Mouse (Mus musculus) lung, embryonic 14.5 days (tissue): ENCODE measurements around the gene Cdhr4. TPM values are rescaled to one million over a fixed set of nuclear protein-coding genes. Genes with fewer than 3 reads are reported as not detected.
A peak's percentile ranks its signal among the peaks of the same experiment; 100 is the strongest.

Experiments
- ATAC-seq: fragments of 200-750 bp; cut with Nextera tagmentation; 2 replicates; pipeline ENCODE4 v1.8.0; 2017; ENCODE audit warnings: mild to moderate bottlenecking, moderate TSS enrichment, moderate library complexity; ENCODE audit not compliant: insufficient read depth
- DNase-seq: peaks from one replicate; pipeline ENCODE4 v3.0.0-alpha.2; 2015
- H3K27ac ChIP-seq: fragments of 300-500 bp; sonication (generic); 2 replicates; pipeline ENCODE4 v1.5.1; 2014; ENCODE audit warnings: low read depth, mild to moderate bottlenecking, moderate library complexity
- H3K27me3 ChIP-seq: fragments of 300-500 bp; sonication (generic); 2 replicates; pipeline ENCODE4 v1.6.1; 2014; ENCODE audit warnings: low read length, control low read depth; ENCODE audit not compliant: insufficient read depth
- H3K36me3 ChIP-seq: fragments of 300-500 bp; sonication (generic); 2 replicates; pipeline ENCODE4 v1.6.1; 2014; ENCODE audit warnings: control low read depth; ENCODE audit not compliant: insufficient read depth
- H3K4me1 ChIP-seq: fragments of 300-500 bp; sonication (generic); 2 replicates; pipeline ENCODE4 v1.6.1; 2014; ENCODE audit warnings: antibody characterized with exemption, control low read depth; ENCODE audit not compliant: insufficient read depth
- H3K4me2 ChIP-seq: fragments of 300-500 bp; sonication (generic); 2 replicates; pipeline ENCODE4 v1.6.1; 2014; ENCODE audit warnings: mild to moderate bottlenecking
- H3K4me3 ChIP-seq: fragments of 300-500 bp; sonication (generic); 2 replicates; pipeline ENCODE4 v1.5.1; 2014; ENCODE audit warnings: low read depth, low read length
- H3K9ac ChIP-seq: fragments of 300-500 bp; sonication (generic); 2 replicates; pipeline ENCODE4 v1.6.1; 2014
- H3K9me3 ChIP-seq: fragments of 300-500 bp; sonication (generic); 2 replicates; pipeline ENCODE4 v1.6.1; 2016; ENCODE audit warnings: low read depth, low read length, control low read depth
- CTCF ChIP-seq: IDR thresholded peaks from 2 replicates; pipeline ENCODE4 v1.5.1; 2016; ENCODE audit warnings: antibody characterized with exemption, low read depth
- WGBS: fragments of 180-500 bp; shearing (Covaris S2); extraction: QIAGEN DNeasy Blood & Tissue Kit; methylation state at CpG from one replicate; pipeline ENCODE4 v1.1.7; 2014; 5-methylcytosine and 5-hydroxymethylcytosine counted together
- polyA plus RNA-seq: library from polyadenylated mRNA; unstranded; fragments of >200 nt; fragmentation: Nextera tagmentation; extraction: Ambion mirVana; gene quantifications from 2 replicates; pipeline ENCODE4 v1.2.1, GENCODE M21; 2014

Cdhr4 gene
- polyA plus RNA-seq, 1 experiment from 2014 or later = 8.3 TPM

- no peak for TF ChIP-seq CTCF
- no peaks in the 10 kb centered on the region for H3K4me1 ChIP-seq
- H3K4me3 ChIP-seq = no peak overlapping the region
- H3K4me2 ChIP-seq = no peak overlapping the region
- ATAC-seq (no peak), DNase-seq (no peak)
- no peak overlapping the region for H3K27ac ChIP-seq
- H3K36me3 ChIP-seq = peaks cover 17% of the 10 kb centered on the region; the same call in 1 of the 2 replicates
- no peaks in the 10 kb centered on the region for H3K9me3 ChIP-seq
- H3K27me3 ChIP-seq = no peaks in the 10 kb centered on the region
- H3K9ac ChIP-seq = no peak overlapping the region
- 83% methylated on average over 3 of the region's 3 CpGs for WGBS
These were observed 24.8 kb downstream of the Cdhr4 start for GRCm38 (mm10) chr9:108017127-108017526.

- WGBS = 97% methylated on average over 1 of the region's 1 CpGs
- Histone ChIP-seq H3K4me3 (no peak overlapping the region), H3K4me2 (no peak overlapping the region), H3K4me1 (no peaks in the 10 kb centered on the region), H3K36me3 (peaks cover 21% of the 10 kb centered on the region), H3K9ac (no peak overlapping the region), H3K27me3 (no peaks in the 10 kb centered on the region), H3K9me3 (no peaks in the 10 kb centered on the region), H3K27ac (no peak overlapping the region)
- no peak for ATAC-seq
- TF ChIP-seq CTCF = no peak
- no peak for DNase-seq
These were observed 28.4 kb downstream of the Cdhr4 start for GRCm38 (mm10) chr9:108020741-108021140.

- 85% methylated on average over 3 of the region's 3 CpGs for WGBS
- Histone ChIP-seq H3K4me3 (no peak overlapping the region), H3K4me2 (no peak overlapping the region), H3K9me3 (no peaks in the 10 kb centered on the region), H3K4me1 (no peaks in the 10 kb centered on the region), H3K9ac (no peak overlapping the region), H3K36me3 (peaks cover 42% of the 10 kb centered on the region), H3K27ac (no peak overlapping the region), H3K27me3 (no peaks in the 10 kb centered on the region)
- DNase-seq (no peak), ATAC-seq (no peak)
- TF ChIP-seq CTCF = no peak
These were observed 30.9 kb downstream of the Cdhr4 start for GRCm38 (mm10) chr9:108023216-108023615.

GRCm38 (mm10) chr9:108026584-108026983 is 34.3 kb downstream of the Cdhr4 start:
- Histone ChIP-seq H3K4me3 (no peak overlapping the region), H3K27ac (no peak overlapping the region), H3K4me1 (no peaks in the 10 kb centered on the region), H3K4me2 (no peak overlapping the region), H3K9ac (no peak overlapping the region), H3K36me3 (peaks cover 54% of the 10 kb centered on the region), H3K27me3 (no peaks in the 10 kb centered on the region), H3K9me3 (no peaks in the 10 kb centered on the region)
- WGBS = 83% methylated on average over 3 of the region's 3 CpGs
- no peak for DNase-seq
- TF ChIP-seq CTCF = peak; percentile 21; the same call in 1 of the 2 replicates
- no peak for ATAC-seq

GRCm38 (mm10) chr9:108027867-108028266 is 35.6 kb downstream of the Cdhr4 start:
- no peak for DNase-seq
- peaks cover 64% of the 10 kb centered on the region for H3K36me3 ChIP-seq
- H3K4me1 ChIP-seq = no peaks in the 10 kb centered on the region
- H3K9me3 ChIP-seq = no peaks in the 10 kb centered on the region
- no peak overlapping the region for H3K4me3 ChIP-seq
- 98% methylated on average over 3 of the region's 3 CpGs for WGBS
- ATAC-seq = no peak
- no peak overlapping the region for H3K27ac ChIP-seq
- no peaks in the 10 kb centered on the region for H3K27me3 ChIP-seq
- no peak overlapping the region for H3K9ac ChIP-seq
- no peak for TF ChIP-seq CTCF
- H3K4me2 ChIP-seq = no peak overlapping the region

GRCm38 (mm10) chr9:108032126-108032525 is 39.8 kb downstream of the Cdhr4 start:
- ATAC-seq (no peak), DNase-seq (no peak)
- no peak for TF ChIP-seq CTCF
- 85% methylated on average over 5 of the region's 5 CpGs for WGBS
- no peaks in the 10 kb centered on the region for H3K27me3 ChIP-seq
- H3K27ac ChIP-seq = no peak overlapping the region
- no peak overlapping the region for H3K9ac ChIP-seq
- peaks cover 54% of the 10 kb centered on the region for H3K36me3 ChIP-seq
- H3K4me1 ChIP-seq = no peaks in the 10 kb centered on the region
- no peak overlapping the region for H3K4me3 ChIP-seq
- no peak overlapping the region for H3K4me2 ChIP-seq
- no peaks in the 10 kb centered on the region for H3K9me3 ChIP-seq

GRCm38 (mm10) chr9:108035331-108036156 is 43.2 kb downstream of the Cdhr4 start:
- Histone ChIP-seq H3K27me3 (no peaks in the 10 kb centered on the region), H3K27ac (no peak overlapping the region), H3K4me2 (no peak overlapping the region), H3K36me3 (peaks cover 59% of the 10 kb centered on the region), H3K4me3 (no peak overlapping the region), H3K9me3 (no peaks in the 10 kb centered on the region), H3K9ac (no peak overlapping the region), H3K4me1 (no peaks in the 10 kb centered on the region)
- DNase-seq (no peak), ATAC-seq (no peak)
- no peak for TF ChIP-seq CTCF
- WGBS = 94% methylated on average over 2 of the region's 2 CpGs
